Mouse (Mus musculus) hematopoietic stem cell, adult 5-6 weeks (primary cell): Measurements from ENCODE around the gene Gm49380. TPM values are rescaled to one million over a fixed set of nuclear protein-coding genes. Genes with fewer than 3 reads are reported as not detected.

Source experiments
- ATAC-seq, 2 experiments: fragments of 125-278 bp in 1 of 2; replicated peaks in 1 of 2; 2 replicates each; pipeline ENCODE4 v1.8.0; 2016 to 2017; ENCODE audit warnings: inconsistent platforms in 2 of 2, mild to moderate bottlenecking in 2 of 2, moderate number of reproducible peaks in 2 of 2, low read depth in 1 of 2, moderate TSS enrichment in 1 of 2; ENCODE audit not compliant: low FRiP score in 2 of 2, poor library complexity in 2 of 2, severe bottlenecking in 2 of 2, insufficient read depth in 1 of 2, low TSS enrichment in 1 of 2
- total RNA-seq: library from RNA; stranded (forward); fragments of 172-1452, 232-1000 nt; gene quantifications from 2 replicates; pipeline ENCODE4 v1.2.3, GENCODE M21; 2017

Gm49380 gene
- total RNA-seq, 1 experiment from 2014 or later = not detected

GRCm38 (mm10) chr9:44070113-44070843, 43.0 kb downstream of the Gm49380 start:
- no peak for ATAC-seq

GRCm38 (mm10) chr9:44069252-44069651, 44.0 kb downstream of the Gm49380 start:
- ATAC-seq = no peak

- no peak for ATAC-seq
These were observed 45.4 kb downstream of the Gm49380 start for GRCm38 (mm10) chr9:44067960-44068330.

GRCm38 (mm10) chr9:44067241-44067959, 45.9 kb downstream of the Gm49380 start:
- peak; percentile 28 to 35; a peak in 1 of 4 replicates for ATAC-seq

GRCm38 (mm10) chr9:44066785-44067225, 46.5 kb downstream of the Gm49380 start, which contains the start of gene Usp2:
Gene Usp2, plus strand, starts transcription at chr9:44067021.
- ATAC-seq = peak; percentile 94 to 95

- no peak for ATAC-seq
These were observed 48.1 kb downstream of the Gm49380 start for GRCm38 (mm10) chr9:44065177-44065576.

- no peak for ATAC-seq
These were observed 54.7 kb downstream of the Gm49380 start for GRCm38 (mm10) chr9:44058606-44059005.

GRCm38 (mm10) chr9:44053936-44054335, 59.4 kb downstream of the Gm49380 start:
- ATAC-seq = no peak

GRCm38 (mm10) chr9:44052855-44053254, 60.4 kb downstream of the Gm49380 start:
- ATAC-seq = no peak

- no peak for ATAC-seq
These were observed 63.7 kb downstream of the Gm49380 start for GRCm38 (mm10) chr9:44049381-44050165.

- no peak for ATAC-seq
These were observed 64.5 kb downstream of the Gm49380 start for GRCm38 (mm10) chr9:44048541-44049380.

GRCm38 (mm10) chr9:44047571-44048490, 65.5 kb downstream of the Gm49380 start:
- no peak; a peak in 1 of 4 replicates for ATAC-seq

GRCm38 (mm10) chr9:44047071-44047470, 66.2 kb downstream of the Gm49380 start:
- ATAC-seq = no peak

- ATAC-seq = no peak
These were observed 66.9 kb downstream of the Gm49380 start for GRCm38 (mm10) chr9:44046426-44046825.

GRCm38 (mm10) chr9:44045884-44046272, 67.4 kb downstream of the Gm49380 start:
- ATAC-seq = no peak

GRCm38 (mm10) chr9:44045158-44045883, 68.0 kb downstream of the Gm49380 start:
- no peak for ATAC-seq
